Mouse (Mus musculus): ENCODE data around the gene Cdkn2aip. TPM values are rescaled to one million over a fixed set of nuclear protein-coding genes. Genes with fewer than 3 reads are reported as not detected.

Cdkn2aip gene
- polyA plus RNA-seq, 1 experiment from 2014 or later: 44.3 TPM

DNA sequence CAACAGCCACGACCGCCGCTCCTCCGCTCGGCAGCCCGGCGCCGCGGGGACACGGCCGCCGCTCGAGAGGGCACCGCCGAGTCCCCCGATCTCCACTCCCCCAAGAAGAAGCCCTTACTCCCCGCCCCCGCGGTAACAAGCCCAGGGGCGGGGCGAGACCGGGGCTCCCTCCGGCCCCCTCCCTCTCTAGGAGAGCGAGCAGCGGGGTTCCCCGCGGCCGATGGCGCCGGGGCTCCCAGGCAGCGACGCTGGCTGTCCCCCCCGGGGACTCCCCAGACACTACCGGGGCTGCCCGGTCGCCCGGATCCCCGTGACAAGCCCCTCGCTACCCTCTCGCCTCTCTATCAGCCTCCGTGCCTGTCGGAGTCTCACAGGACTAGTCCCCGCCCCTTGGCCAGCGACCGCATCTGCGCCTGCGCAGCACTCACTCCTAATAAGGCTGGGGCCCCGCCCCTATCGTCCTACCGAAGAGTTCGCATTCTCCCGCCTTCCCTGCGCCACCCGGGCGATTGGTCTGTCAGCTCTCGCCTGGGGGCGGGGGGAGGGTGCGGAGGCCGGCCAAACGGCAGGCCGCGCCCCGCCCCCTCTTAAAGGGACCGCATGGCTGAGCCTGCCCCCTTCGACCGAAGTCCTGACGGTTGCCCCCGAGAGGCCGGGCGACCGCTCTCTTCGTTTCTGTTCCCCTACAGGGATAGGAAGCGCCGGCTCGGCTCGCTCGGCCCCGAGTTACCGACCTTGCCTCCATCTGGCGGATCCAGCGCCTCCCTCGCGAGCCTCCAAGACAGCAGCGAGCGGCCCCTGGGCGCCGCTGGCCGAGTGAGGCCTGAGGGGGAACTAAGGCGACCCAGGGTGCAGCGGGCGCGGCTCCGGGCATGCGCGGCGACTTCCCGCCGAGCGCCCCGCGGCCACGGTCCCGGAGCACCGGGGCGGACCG is 38.7 kb downstream of the Cdkn2aip start, which contains the start of gene Ing2:
Gene Ing2, minus strand, starts transcription at position 780 of the 934 bp plus-strand sequence.
- WGBS: under 1% methylated on average over 91 of the region's 106 CpGs
- peaks cover 16% of the 10 kb centered on the region for H3K4me1 ChIP-seq (replicated peaks)

GRCm38 (mm10) chr8:47674140-47674776 is 39.5 kb downstream of the Cdkn2aip start:
- H3K27ac ChIP-seq: peak overlapping the region; percentile 92

More for the DNA sequence above, 38.7 kb downstream of the Cdkn2aip start, which contains the start of gene Ing2:
- Histone ChIP-seq H3K9me3 (0 out of 2 replicates have a peak, but pooled peaks cover 3% of the 10 kb centered on the region), H3K4me2 (replicated peaks) (peak within 1 kb of the TSS; percentile 68), H3K9ac (replicated peaks) (peak within 1 kb of the TSS; percentile 87), H3K4me3 (replicated peaks) (peak within 1 kb of the TSS; percentile 93), H3K27ac (peak within 1 kb of the TSS; percentile 95), H3K27me3 (no peaks in the 10 kb centered on the region), H3K36me3 (no peaks in the 10 kb centered on the region)
- peak; percentile 90 for ATAC-seq

DNA sequence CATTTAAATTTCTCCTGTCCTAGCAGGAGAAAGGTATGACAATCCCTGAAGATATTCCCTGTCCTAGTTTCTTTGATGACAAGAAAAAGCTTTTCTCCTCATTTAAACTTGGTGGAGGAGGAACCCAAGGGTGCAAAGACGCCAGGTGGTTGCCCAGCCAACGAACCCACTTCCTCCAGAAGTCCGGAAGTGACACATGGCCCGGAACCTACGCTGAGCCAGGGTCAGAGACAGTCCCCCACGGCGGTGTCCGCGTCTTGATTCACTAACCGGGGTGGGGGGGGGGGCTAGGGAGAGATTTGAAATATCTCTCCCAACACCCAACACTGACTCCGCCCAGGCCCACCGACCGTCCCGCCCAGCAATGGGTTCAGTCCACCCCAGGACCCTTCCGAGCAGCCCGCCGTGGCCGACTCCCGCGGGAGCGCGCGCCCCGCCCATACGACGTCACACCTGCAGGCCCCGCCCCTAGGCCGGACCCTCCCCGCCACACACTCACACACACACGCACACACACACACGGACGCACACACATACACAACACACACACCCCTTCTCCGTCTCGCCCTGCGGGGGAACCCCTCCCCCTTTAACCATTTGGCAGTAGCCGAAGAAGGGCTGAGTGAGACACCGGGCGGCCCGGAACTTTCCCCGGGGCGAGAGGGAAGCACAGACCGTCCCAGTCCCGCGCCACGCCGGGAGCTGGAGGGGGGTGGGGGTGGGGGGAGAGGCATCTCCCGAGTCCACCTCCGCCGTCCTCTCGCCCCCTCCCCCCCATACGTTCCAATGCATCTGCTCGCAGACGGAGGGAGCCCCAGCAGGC is 40.2 kb downstream of the Cdkn2aip start:
- ATAC-seq: peak; percentile 63
- peak overlapping the region; percentile 79 for H3K9ac ChIP-seq (replicated peaks)
- H3K36me3 ChIP-seq: peaks cover 5% of the 10 kb centered on the region; the same call in 1 of the 2 replicates
- under 1% methylated on average over 52 of the region's 53 CpGs for WGBS
- peaks cover 16% of the 10 kb centered on the region for H3K4me1 ChIP-seq (replicated peaks)
- no peaks in the 10 kb centered on the region for H3K27me3 ChIP-seq
- peak overlapping the region; percentile 93 for H3K4me3 ChIP-seq (replicated peaks)
- peak overlapping the region; percentile 68 for H3K4me2 ChIP-seq (replicated peaks)
- peak overlapping the region; percentile 92 for H3K27ac ChIP-seq
- no peaks in the 10 kb centered on the region for H3K9me3 ChIP-seq

More at GRCm38 (mm10) chr8:47674140-47674776, 39.5 kb downstream of the Cdkn2aip start:
- ATAC-seq: peak; percentile 71
- under 1% methylated on average over 37 of the region's 59 CpGs for WGBS
- Histone ChIP-seq H3K4me1 (replicated peaks) (peaks cover 16% of the 10 kb centered on the region), H3K4me3 (replicated peaks) (peak overlapping the region; percentile 93), H3K9ac (replicated peaks) (peak overlapping the region; percentile 79), H3K36me3 (no peaks in the 10 kb centered on the region), H3K4me2 (replicated peaks) (peak overlapping the region; percentile 68), H3K9me3 (no peaks in the 10 kb centered on the region), H3K27me3 (no peaks in the 10 kb centered on the region)

GRCm38 (mm10) chr8:47664231-47664785 is 49.4 kb downstream of the Cdkn2aip start:
- Histone ChIP-seq H3K27ac (no peak overlapping the region), H3K9ac (replicated peaks) (no peak overlapping the region), H3K4me2 (replicated peaks) (no peak overlapping the region), H3K9me3 (no peaks in the 10 kb centered on the region), H3K36me3 (peaks cover 14% of the 10 kb centered on the region), H3K4me1 (replicated peaks) (no peaks in the 10 kb centered on the region), H3K4me3 (replicated peaks) (no peak overlapping the region), H3K27me3 (no peaks in the 10 kb centered on the region)
- WGBS: 83% methylated on average over 8 of the region's 8 CpGs
- no peak for ATAC-seq

- Histone ChIP-seq H3K9ac (replicated peaks) (no peak overlapping the region), H3K27me3 (no peaks in the 10 kb centered on the region), H3K4me2 (replicated peaks) (no peak overlapping the region), H3K9me3 (no peaks in the 10 kb centered on the region), H3K4me3 (replicated peaks) (no peak overlapping the region), H3K27ac (no peak overlapping the region), H3K4me1 (replicated peaks) (no peaks in the 10 kb centered on the region), H3K36me3 (peaks cover 8% of the 10 kb centered on the region; the same call in 1 of the 2 replicates)
- WGBS: 86% methylated on average over 5 of the region's 5 CpGs
- ATAC-seq: no peak
Observed at GRCm38 (mm10) chr8:47663201-47663600, 50.5 kb downstream of the Cdkn2aip start.

GRCm38 (mm10) chr8:47662716-47663115 is 51.0 kb downstream of the Cdkn2aip start:
- 97% methylated on average over 5 of the region's 5 CpGs for WGBS

GRCm38 (mm10) chr8:47660394-47660793 is 53.3 kb downstream of the Cdkn2aip start:
- H3K9me3 ChIP-seq: no peaks in the 10 kb centered on the region
- H3K27ac ChIP-seq: no peak overlapping the region
- H3K27me3 ChIP-seq: no peaks in the 10 kb centered on the region
- 91% methylated on average over 7 of the region's 7 CpGs for WGBS
- no peak overlapping the region for H3K9ac ChIP-seq (replicated peaks)
- no peak for ATAC-seq
- H3K4me2 ChIP-seq (replicated peaks): no peak overlapping the region
- peaks cover 2% of the 10 kb centered on the region; the same call in 1 of the 2 replicates for H3K36me3 ChIP-seq
- no peaks in the 10 kb centered on the region for H3K4me1 ChIP-seq (replicated peaks)
- no peak overlapping the region for H3K4me3 ChIP-seq (replicated peaks)

More at GRCm38 (mm10) chr8:47662716-47663115, 51.0 kb downstream of the Cdkn2aip start:
- H3K9me3 ChIP-seq: no peaks in the 10 kb centered on the region
- H3K4me3 ChIP-seq (replicated peaks): no peak overlapping the region
- H3K9ac ChIP-seq (replicated peaks): no peak overlapping the region
- H3K27ac ChIP-seq: no peak overlapping the region
- H3K4me1 ChIP-seq (replicated peaks): no peaks in the 10 kb centered on the region
- H3K27me3 ChIP-seq: no peaks in the 10 kb centered on the region
- ATAC-seq: no peak
- H3K36me3 ChIP-seq: peaks cover 8% of the 10 kb centered on the region; the same call in 1 of the 2 replicates
- no peak overlapping the region for H3K4me2 ChIP-seq (replicated peaks)

DNA sequence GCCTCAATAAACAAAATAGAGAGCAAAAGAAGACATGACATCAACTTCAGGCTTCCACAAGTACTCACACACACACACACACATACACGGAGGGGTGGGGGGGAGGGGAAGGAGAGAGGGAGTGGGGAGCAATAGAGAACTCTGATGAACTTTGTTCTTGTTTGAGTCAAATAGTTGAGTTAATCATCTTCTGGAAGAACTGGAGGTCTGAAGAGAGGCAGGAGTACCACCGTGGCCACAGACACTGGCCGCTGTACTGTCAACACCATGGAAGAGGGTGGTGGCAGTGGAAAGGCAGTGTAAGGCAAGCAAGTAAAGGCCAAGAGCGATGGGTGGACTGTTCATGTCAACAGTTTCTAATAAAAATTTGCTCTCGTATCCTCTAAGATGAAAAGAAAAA is 54.3 kb downstream of the Cdkn2aip start:
- 96% methylated on average over 5 of the region's 5 CpGs for WGBS
- Histone ChIP-seq H3K27me3 (no peaks in the 10 kb centered on the region), H3K9me3 (no peaks in the 10 kb centered on the region), H3K27ac (no peak overlapping the region), H3K4me3 (replicated peaks) (no peak overlapping the region), H3K4me1 (replicated peaks) (no peaks in the 10 kb centered on the region), H3K4me2 (replicated peaks) (no peak overlapping the region), H3K9ac (replicated peaks) (no peak overlapping the region), H3K36me3 (no peaks in the 10 kb centered on the region)
- no peak for ATAC-seq

Other genes starting within 250 kb of the Cdkn2aip start
- gene Trappc11, start 180.5 kb downstream of the Cdkn2aip start, polyA plus RNA-seq (2015; fragmentation: Nextera tagmentation; extraction: Ambion mirVana): 41.7 and 42.4 TPM in 2 replicates
- 37.1 and 39.7 TPM in 2 replicates for gene Rwdd4a, start 180.3 kb downstream of the Cdkn2aip start, polyA plus RNA-seq (2015; fragmentation: Nextera tagmentation; extraction: Ambion mirVana)
- 6.5 and 8.9 TPM in 2 replicates for gene Ing2, start 38.4 kb downstream of the Cdkn2aip start, polyA plus RNA-seq (2015; fragmentation: Nextera tagmentation; extraction: Ambion mirVana)
- not detected in 2 replicates for gene Cldn24, start 108.2 kb upstream of the Cdkn2aip start, polyA plus RNA-seq (2015; fragmentation: Nextera tagmentation; extraction: Ambion mirVana)
- gene Cldn22, start 110.5 kb upstream of the Cdkn2aip start, polyA plus RNA-seq (2015; fragmentation: Nextera tagmentation; extraction: Ambion mirVana): not detected in 2 replicates

All from midbrain, embryonic 13.5 days (tissue).